Mouse (Mus musculus): ENCODE measurements around the gene A630095N17Rik.

DNA sequence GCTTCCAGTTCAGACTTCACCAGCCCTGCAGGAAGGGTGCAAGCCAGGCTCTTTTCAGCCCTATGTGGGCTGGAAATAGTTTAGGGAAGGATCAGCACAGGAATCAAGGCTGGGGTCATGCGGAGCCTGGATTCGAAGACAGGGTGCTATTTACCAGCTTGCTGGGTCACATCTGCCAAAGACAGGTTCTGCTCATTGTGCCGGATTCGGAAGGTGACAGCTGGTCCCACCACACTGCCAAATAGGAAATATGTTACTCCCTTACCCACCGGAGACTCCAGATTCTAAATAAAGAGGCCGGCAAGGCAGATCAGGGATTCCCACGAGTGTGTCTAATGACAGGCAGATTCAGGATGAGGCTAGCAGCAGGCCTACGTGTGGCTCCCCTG, 22.7 kb upstream of the A630095N17Rik start:
- TF ChIP-seq ZC3H11A (IDR thresholded peaks at IDR 0.05; ENCODE audit: borderline replicate concordance, low read depth, low read length) (no peak), MAFK (IDR thresholded peaks at IDR 0.05; ENCODE audit: insufficient read depth, low read depth, low read length) (no peak)

Data from ES-E14 (cell line).